Mouse (Mus musculus) midbrain, embryonic 16.5 days (tissue): ENCODE data around the gene Dhrs2. TPM values are rescaled to one million over a fixed set of nuclear protein-coding genes. Genes with fewer than 3 reads are reported as not detected.

Experiments
- ATAC-seq: fragments of 200-750 bp; cut with Nextera tagmentation; 2 replicates; pipeline ENCODE4 v1.8.0; 2017; ENCODE audit warnings: moderate TSS enrichment
- H3K27ac ChIP-seq: fragments of 300-500 bp; sonication (generic); 2 replicates; pipeline ENCODE4 v1.5.1; 2014; ENCODE audit warnings: mild to moderate bottlenecking, low read length, mixed read lengths
- H3K27me3 ChIP-seq: fragments of 300-500 bp; sonication (generic); 2 replicates; pipeline ENCODE4 v1.6.1; 2014; ENCODE audit warnings: low read depth, low read length, mixed read lengths; ENCODE audit not compliant: control insufficient read depth, insufficient read depth
- H3K36me3 ChIP-seq: fragments of 300-500 bp; sonication (generic); 2 replicates; pipeline ENCODE4 v1.6.1; 2014; ENCODE audit warnings: mild to moderate bottlenecking, low read length, moderate library complexity, mixed read lengths; ENCODE audit not compliant: control insufficient read depth, insufficient read depth
- H3K4me1 ChIP-seq: fragments of 300-500 bp; sonication (generic); 2 replicates; pipeline ENCODE4 v1.6.1; 2014; ENCODE audit warnings: mild to moderate bottlenecking, low read length, mixed read lengths; ENCODE audit not compliant: control insufficient read depth, insufficient read depth
- H3K4me2 ChIP-seq: fragments of 300-500 bp; sonication (generic); 2 replicates; pipeline ENCODE4 v1.6.1; 2014; ENCODE audit warnings: mild to moderate bottlenecking, low read length, mixed read lengths
- H3K4me3 ChIP-seq: fragments of 300-500 bp; sonication (generic); 2 replicates; pipeline ENCODE4 v1.5.1; 2014; ENCODE audit warnings: low read depth, mild to moderate bottlenecking, low read length, moderate library complexity, mixed read lengths
- H3K9ac ChIP-seq: fragments of 300-500 bp; sonication (generic); 2 replicates; pipeline ENCODE4 v1.6.1; 2014; ENCODE audit warnings: low read depth, low read length, mixed read lengths
- H3K9me3 ChIP-seq: fragments of 300-500 bp; sonication (generic); replicated peaks from 2 replicates; pipeline ENCODE4 v1.6.1; 2014; ENCODE audit warnings: mild to moderate bottlenecking, low read length, mixed read lengths; ENCODE audit not compliant: control insufficient read depth, poor library complexity, severe bottlenecking
- WGBS: fragments of 180-500 bp; shearing (Covaris S2); extraction: QIAGEN DNeasy Blood & Tissue Kit; methylation state at CpG from one replicate; pipeline ENCODE4 v1.1.7; 2014; 5-methylcytosine and 5-hydroxymethylcytosine counted together
- polyA plus RNA-seq: library from polyadenylated mRNA; unstranded; fragments of >200 nt; fragmentation: Nextera tagmentation; extraction: Ambion mirVana; gene quantifications from 2 replicates; pipeline ENCODE4 v1.2.1, GENCODE M21; 2015

The Dhrs2 gene
- polyA plus RNA-seq, 1 experiment from 2014 or later: 0.57 TPM

DNA sequence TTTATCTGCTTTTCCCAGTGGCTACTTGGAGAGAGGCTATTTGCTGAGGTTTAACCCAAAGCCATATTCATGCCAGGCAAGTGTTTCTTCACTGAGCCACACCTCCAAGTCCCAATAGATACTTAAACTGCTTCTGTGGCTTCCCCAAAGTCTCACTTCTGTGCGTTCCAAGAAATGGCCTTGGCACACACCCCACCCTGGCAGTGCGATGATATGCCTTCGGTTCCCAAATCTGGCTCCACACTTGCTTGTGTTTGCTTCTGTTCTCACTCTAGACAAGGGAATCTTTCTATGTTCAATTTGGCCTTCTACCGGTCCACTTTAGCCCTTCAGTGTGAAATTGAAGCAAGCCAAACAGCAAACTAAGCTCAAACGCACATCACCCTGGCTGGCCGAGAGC is 53.0 kb downstream of the Dhrs2 start:
- Histone ChIP-seq H3K27me3 (no peaks in the 10 kb centered on the region), H3K9me3 (no peaks in the 10 kb centered on the region), H3K4me2 (no peak overlapping the region), H3K4me3 (no peak overlapping the region), H3K36me3 (no peaks in the 10 kb centered on the region), H3K9ac (no peak overlapping the region), H3K27ac (no peak overlapping the region), H3K4me1 (no peaks in the 10 kb centered on the region)
- 90% methylated on average over 6 of the region's 6 CpGs for WGBS
- ATAC-seq: no peak

- Histone ChIP-seq H3K27ac (no peak overlapping the region), H3K4me2 (no peak overlapping the region), H3K27me3 (no peaks in the 10 kb centered on the region), H3K9me3 (no peaks in the 10 kb centered on the region), H3K9ac (no peak overlapping the region), H3K4me1 (no peaks in the 10 kb centered on the region), H3K36me3 (no peaks in the 10 kb centered on the region), H3K4me3 (no peak overlapping the region)
- 91% methylated on average over 7 of the region's 7 CpGs for WGBS
- ATAC-seq: no peak
Measured at GRCm38 (mm10) chr14:55279322-55280069, 57.7 kb downstream of the Dhrs2 start.

Other genes with a start within 250 kb of the Dhrs2 start
- gene Gm17428, start 245.1 kb upstream of the Dhrs2 start, polyA plus RNA-seq: not detected in 2 replicates
- gene Myh7, start 227.4 kb upstream of the Dhrs2 start, polyA plus RNA-seq: 7.7 and 8.9 TPM in 2 replicates
- 44.8 and 48.7 TPM in 2 replicates for gene Ngdn, start 206.6 kb upstream of the Dhrs2 start, polyA plus RNA-seq
- 25.9 and 34.6 TPM in 2 replicates for gene Zfhx2, start 129.7 kb upstream of the Dhrs2 start, polyA plus RNA-seq
- 37.0 and 38.6 TPM in 2 replicates for gene Thtpa, start 127.2 kb upstream of the Dhrs2 start, polyA plus RNA-seq
- gene Ap1g2, start 115.4 kb upstream of the Dhrs2 start, polyA plus RNA-seq: 9.0 and 9.2 TPM in 2 replicates
- 37.3 and 40.3 TPM in 2 replicates for gene Jph4, start 105.1 kb upstream of the Dhrs2 start, polyA plus RNA-seq